Mouse (Mus musculus): ENCODE data around the gene Krt1.

- TF ChIP-seq CTCF (IDR thresholded peaks at IDR 0.05; ENCODE audit: control insufficient read depth, insufficient read depth, insufficient replicate concordance, low read depth, low read length) (no peak), POLR2A (IDR thresholded peaks at IDR 0.05; ENCODE audit: control insufficient read depth, low read depth, low read length) (no peak)
Observed at GRCm38 (mm10) chr15:101821786-101822185, 28.8 kb downstream of the Krt1 start.

Measured in testis, adult 2 months (tissue).